Mouse (Mus musculus) lung, postnatal 0 days (tissue): ENCODE measurements around the gene Umad1.

Experiments used
- CTCF ChIP-seq: IDR thresholded peaks from 2 replicates; pipeline ENCODE4 v1.5.1; 2016; ENCODE audit warnings: antibody characterized with exemption, mild to moderate bottlenecking
- EP300 ChIP-seq: IDR thresholded peaks from 2 replicates; pipeline ENCODE4 v1.6.1; 2016; ENCODE audit warnings: antibody characterized with exemption, mild to moderate bottlenecking, control low read depth

DNA sequence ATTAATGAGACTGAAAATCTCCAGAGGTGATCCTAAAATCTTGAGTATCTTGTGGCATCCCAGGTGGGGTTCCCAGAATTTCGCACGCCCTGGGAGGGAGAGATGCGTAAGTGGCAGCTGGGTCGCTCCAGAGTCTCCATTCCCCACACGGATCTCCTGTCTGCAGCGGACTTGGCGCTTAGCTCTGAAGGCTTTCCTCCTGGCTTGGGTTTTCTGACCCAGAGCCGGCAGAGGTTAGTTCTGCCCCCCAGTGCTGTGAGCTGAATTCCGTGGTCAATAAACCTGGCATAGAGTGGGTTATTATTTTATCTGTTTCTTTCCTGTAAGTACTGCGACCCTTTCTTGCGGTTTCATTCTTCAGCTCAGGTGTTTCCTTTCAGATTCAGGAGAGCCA, 105.7 kb downstream of the Umad1 start:
- TF ChIP-seq CTCF (no peak), EP300 (no peak)
